Mouse (Mus musculus): ENCODE results near the gene Gm29609. TPM values are rescaled to one million over a fixed set of nuclear protein-coding genes. Genes with fewer than 3 reads are reported as not detected.

The Gm29609 gene
- polyA plus RNA-seq, 1 experiment from 2014 or later, result 2.1 TPM

GRCm38 (mm10) chr5:31203866-31204265 is 24.2 kb upstream of the Gm29609 start:
- Histone ChIP-seq H3K9me3 (0 out of 2 replicates have a peak, but pooled peaks cover 4% of the 10 kb centered on the region), H3K9ac (no peak overlapping the region), H3K27ac (no peak overlapping the region), H3K4me3 (replicated peaks) (no peak overlapping the region), H3K27me3 (replicated peaks) (no peaks in the 10 kb centered on the region), H3K4me1 (replicated peaks) (peaks cover 16% of the 10 kb centered on the region), H3K36me3 (peaks cover 48% of the 10 kb centered on the region), H3K4me2 (replicated peaks) (no peak overlapping the region)
- no peak for ATAC-seq
- 94% methylated on average over 2 of the region's 2 CpGs for WGBS

DNA sequence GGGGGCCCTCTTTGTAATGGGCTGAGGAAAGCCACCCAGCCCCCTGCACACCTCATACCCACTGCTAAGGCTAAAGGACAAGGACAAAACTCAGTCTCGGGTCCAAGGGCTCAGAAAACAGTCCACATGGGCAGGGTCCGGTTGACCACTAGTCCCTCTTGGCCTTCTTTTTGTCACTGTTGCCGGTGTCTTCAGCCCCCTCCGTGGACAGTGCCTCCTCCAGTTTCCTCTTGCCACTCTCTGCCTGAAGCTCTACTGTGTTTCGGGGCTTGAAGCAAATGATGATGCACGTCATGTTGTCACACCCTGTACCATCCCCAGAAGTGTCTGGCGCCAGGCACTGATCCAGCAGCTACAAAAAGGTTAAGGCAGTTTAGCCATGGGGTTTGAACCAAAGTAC is 23.2 kb upstream of the Gm29609 start:
- Histone ChIP-seq H3K27ac (peak overlapping the region; percentile 84), H3K36me3 (peaks cover 55% of the 10 kb centered on the region), H3K4me1 (replicated peaks) (peaks cover 16% of the 10 kb centered on the region), H3K27me3 (replicated peaks) (no peaks in the 10 kb centered on the region), H3K9ac (no peak overlapping the region), H3K4me2 (replicated peaks) (peak overlapping the region; percentile 72), H3K9me3 (0 out of 2 replicates have a peak, but pooled peaks cover 4% of the 10 kb centered on the region), H3K4me3 (replicated peaks) (peak overlapping the region; percentile 89)
- 86% methylated on average over 7 of the region's 7 CpGs for WGBS
- ATAC-seq, result no peak

DNA sequence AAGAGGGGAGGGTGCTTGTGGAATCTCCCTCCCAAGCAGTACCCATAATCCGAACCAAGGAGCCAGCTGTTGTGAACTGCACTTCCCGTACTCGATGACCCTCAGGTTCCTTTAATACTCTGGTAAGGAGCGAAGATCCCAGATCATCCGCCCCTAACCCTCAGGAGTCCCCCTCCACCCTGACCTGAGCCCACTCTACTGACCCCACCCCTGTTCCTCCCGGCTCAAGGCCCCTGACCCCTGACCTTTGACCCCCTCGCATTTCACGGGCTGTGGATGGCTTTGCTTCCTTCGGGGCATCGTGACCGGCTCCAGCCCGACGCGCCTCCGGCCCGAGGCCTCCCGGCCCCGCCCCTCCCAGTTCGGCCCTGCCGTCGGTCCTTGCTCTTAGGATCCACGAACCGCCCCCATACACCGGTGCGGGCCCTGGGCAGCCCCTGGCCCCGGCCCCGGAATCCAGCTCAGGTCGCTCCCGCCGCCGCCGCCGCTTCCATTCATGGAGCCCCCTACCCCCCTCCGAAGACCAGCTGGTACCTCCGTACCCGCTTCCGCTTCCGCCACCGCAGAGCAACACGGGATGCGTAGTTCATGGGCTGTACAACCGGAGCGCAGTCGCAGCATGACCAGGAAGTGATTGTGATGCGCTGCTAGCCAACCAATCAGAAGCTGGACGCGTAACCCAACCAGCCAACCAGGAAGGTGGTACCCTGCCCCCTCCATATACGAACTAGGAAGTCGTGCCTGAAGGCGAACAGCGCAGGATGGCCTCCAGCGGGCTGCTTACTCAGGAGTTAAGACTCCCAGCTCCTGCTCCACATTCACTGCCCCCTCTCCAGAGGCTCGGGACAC is 22.3 kb upstream of the Gm29609 start, which contains the start of gene Zfp513:
Gene Zfp513 (minus strand): TSS at position 562 of the 849 bp plus-strand sequence.
- WGBS, result under 1% methylated on average over 53 of the region's 53 CpGs

DNA sequence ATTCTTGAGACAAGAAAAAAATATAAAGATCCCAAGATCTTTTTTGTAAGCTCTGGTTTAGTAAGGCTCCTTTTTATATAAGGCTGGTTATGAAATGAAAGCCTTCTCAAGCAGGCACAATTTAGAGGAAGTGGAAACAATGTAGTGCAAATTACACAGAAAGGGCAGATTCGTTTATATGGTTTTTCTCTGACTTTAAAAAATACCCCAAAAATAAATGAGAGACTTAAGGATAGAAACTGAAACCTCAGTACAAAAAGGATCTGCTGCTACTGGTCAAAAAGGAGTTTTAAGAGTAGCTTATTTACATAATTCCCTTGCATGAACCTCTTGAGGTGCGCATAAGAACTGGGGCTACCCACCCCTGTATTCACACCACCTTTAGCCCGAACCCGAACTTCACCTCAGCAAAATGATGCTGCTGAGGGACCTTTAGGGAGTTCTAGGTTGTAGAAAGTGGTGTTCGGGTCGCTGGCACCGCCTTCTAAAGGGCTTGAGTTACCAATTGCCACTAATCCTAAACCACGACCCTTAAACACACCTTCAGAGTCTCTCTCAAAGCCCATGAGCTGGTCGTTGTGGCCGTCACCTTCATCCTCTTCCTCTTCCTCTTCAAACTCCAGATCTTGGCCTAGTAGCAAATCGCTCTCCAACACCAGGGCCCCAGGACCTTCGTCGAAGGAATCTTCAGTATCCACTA is 21.5 kb upstream of the Gm29609 start:
- Histone ChIP-seq H3K27me3 (replicated peaks) (no peaks in the 10 kb centered on the region), H3K36me3 (peaks cover 60% of the 10 kb centered on the region), H3K4me2 (replicated peaks) (peak overlapping the region; percentile 85), H3K27ac (peak overlapping the region; percentile 80), H3K9me3 (0 out of 2 replicates have a peak, but pooled peaks cover 4% of the 10 kb centered on the region), H3K4me3 (replicated peaks) (peak overlapping the region; percentile 89), H3K9ac (peak overlapping the region; percentile 80), H3K4me1 (replicated peaks) (peaks cover 16% of the 10 kb centered on the region)
- 12% methylated on average over 13 of the region's 13 CpGs for WGBS
- ATAC-seq, result no peak

More for the DNA sequence above, 22.3 kb upstream of the Gm29609 start, which contains the start of gene Zfp513:
- Histone ChIP-seq H3K9me3 (0 out of 2 replicates have a peak, but pooled peaks cover 4% of the 10 kb centered on the region), H3K36me3 (peaks cover 56% of the 10 kb centered on the region), H3K9ac (peak within 1 kb of the TSS; percentile 80), H3K27ac (peak within 1 kb of the TSS; percentile 84), H3K4me1 (replicated peaks) (peaks cover 16% of the 10 kb centered on the region), H3K27me3 (replicated peaks) (no peaks in the 10 kb centered on the region), H3K4me2 (replicated peaks) (peak within 1 kb of the TSS; percentile 85), H3K4me3 (replicated peaks) (peak within 1 kb of the TSS; percentile 89)
- ATAC-seq, result peak; percentile 98

DNA sequence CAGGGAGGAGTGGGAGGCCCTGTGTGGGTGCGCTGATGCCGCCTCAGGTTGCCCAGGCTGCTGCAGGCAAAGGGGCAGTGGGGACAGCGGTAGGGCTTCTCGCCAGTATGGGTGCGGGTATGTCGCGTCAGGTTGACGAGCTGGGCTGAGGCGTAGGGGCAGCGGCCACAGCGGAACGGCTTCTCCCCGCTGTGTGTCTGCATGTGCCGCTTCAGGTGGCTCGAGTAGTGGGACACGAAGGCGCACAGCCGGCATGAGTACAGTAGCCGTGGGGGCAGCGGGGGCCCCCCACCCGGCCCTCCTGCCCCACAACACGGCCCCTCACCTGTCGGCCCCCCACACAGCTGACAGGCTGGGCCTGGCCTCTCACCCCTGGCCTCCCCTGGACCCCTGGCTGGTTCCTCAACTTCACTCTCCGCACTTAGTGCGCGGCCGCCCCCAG is 20.6 kb upstream of the Gm29609 start:
- ATAC-seq, result no peak
- Histone ChIP-seq H3K9me3 (0 out of 2 replicates have a peak, but pooled peaks cover 4% of the 10 kb centered on the region), H3K4me2 (replicated peaks) (peak overlapping the region; percentile 85; the same call in 1 of the 2 replicates), H3K4me3 (replicated peaks) (no peak overlapping the region), H3K4me1 (replicated peaks) (peaks cover 16% of the 10 kb centered on the region), H3K36me3 (peaks cover 65% of the 10 kb centered on the region), H3K9ac (peak overlapping the region; percentile 80; the same call in 1 of the 2 replicates), H3K27me3 (replicated peaks) (no peaks in the 10 kb centered on the region), H3K27ac (no peak overlapping the region)
- WGBS, result 92% methylated on average over 27 of the region's 27 CpGs

DNA sequence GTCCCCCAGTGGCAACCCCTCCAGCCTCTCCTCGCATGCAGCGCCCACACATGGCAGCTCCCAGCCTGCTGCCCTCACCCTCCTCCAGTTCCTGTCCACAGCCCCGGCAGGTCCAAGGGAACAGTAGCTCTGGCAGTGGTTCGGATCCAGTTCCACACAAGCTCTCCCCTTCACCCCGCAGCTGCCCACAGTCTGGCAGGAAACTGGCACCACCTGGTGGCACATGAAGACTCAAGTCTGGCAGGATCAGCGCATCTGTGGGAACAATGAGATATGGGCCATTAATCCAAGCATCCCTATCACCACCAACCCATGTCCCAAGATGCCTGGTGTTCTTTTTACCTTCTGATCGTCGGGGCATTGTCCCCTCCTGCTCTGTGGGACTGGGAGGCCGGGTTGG is 20.2 kb upstream of the Gm29609 start:
- H3K9ac ChIP-seq, result no peak overlapping the region
- peaks cover 16% of the 10 kb centered on the region for H3K4me1 ChIP-seq (replicated peaks)
- H3K4me3 ChIP-seq (replicated peaks), result no peak overlapping the region
- no peak overlapping the region for H3K4me2 ChIP-seq (replicated peaks)
- 0 out of 2 replicates have a peak, but pooled peaks cover 4% of the 10 kb centered on the region for H3K9me3 ChIP-seq
- WGBS, result 81% methylated on average over 9 of the region's 9 CpGs
- H3K27me3 ChIP-seq (replicated peaks), result no peaks in the 10 kb centered on the region
- no peak for ATAC-seq
- H3K27ac ChIP-seq, result no peak overlapping the region
- peaks cover 66% of the 10 kb centered on the region for H3K36me3 ChIP-seq

DNA sequence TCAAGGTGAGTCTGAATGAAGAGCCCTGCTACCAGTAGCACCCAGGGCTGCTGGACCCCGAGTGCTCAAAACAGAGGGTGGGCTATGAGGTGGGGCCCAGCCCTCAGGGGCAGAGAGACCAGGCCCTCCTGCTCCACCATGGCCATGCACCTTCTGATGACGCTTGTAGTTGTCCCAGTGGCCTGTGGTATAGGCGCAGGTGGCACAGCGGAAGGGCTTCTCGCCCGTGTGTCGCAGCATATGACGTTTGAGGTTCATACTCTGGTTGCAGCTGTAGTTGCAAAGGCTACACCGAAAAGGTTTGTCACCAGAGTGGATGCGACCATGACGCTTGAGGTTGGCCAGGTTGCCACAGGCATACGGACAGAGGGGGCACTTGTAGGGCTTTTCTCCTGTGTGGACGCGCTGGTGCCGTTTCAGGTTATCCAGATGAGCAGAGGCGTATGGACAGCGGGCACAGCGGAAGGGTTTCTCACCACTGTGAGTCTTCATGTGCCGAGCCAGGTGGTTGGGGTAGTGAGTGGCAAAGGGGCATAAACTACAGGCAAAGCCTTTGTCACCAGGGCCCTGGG is 19.7 kb upstream of the Gm29609 start:
- ATAC-seq, result no peak
- H3K9me3 ChIP-seq, result 0 out of 2 replicates have a peak, but pooled peaks cover 4% of the 10 kb centered on the region
- H3K9ac ChIP-seq, result no peak overlapping the region
- peaks cover 61% of the 10 kb centered on the region for H3K36me3 ChIP-seq
- no peak overlapping the region for H3K27ac ChIP-seq
- H3K4me1 ChIP-seq (replicated peaks), result peaks cover 17% of the 10 kb centered on the region
- H3K27me3 ChIP-seq (replicated peaks), result no peaks in the 10 kb centered on the region
- no peak overlapping the region for H3K4me3 ChIP-seq (replicated peaks)
- 91% methylated on average over 19 of the region's 19 CpGs for WGBS
- no peak overlapping the region for H3K4me2 ChIP-seq (replicated peaks)

DNA sequence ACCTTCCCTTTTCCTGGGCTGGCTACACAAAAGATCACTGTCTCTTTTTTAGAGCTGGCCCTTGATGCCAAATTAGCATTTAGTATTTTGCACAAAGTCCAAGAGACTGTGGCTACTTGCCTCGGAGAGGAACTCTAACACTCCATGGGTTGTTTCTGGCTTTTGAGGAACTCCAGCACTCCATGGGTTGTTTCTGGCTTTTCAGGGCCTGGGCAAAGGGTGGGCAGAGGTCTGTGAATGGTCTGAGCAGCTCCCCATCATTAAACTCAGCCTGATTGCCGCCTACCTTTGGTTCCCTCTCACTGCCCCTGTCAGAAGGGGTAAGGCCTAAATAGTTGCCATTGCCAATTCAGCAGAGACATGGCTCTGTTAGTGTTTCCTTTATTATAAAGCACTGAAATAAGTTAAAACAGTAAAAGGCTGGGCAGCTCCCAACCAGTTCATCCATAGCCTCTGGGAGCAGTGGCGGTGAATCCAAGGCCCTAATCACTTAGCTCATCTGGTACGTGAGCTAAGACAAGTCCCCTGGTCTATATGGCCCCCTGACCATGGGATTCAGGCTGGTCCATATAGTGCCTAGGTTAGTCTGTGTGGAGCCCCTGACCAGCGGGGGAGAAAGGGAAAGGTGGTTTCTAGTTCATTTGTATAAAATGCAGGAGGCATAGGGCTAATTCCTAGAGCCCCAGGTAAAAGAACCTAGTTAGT is 19.1 kb upstream of the Gm29609 start:
- ATAC-seq, result no peak
- Histone ChIP-seq H3K9ac (no peak overlapping the region), H3K36me3 (peaks cover 57% of the 10 kb centered on the region), H3K4me2 (replicated peaks) (no peak overlapping the region), H3K4me3 (replicated peaks) (no peak overlapping the region), H3K27ac (no peak overlapping the region), H3K9me3 (0 out of 2 replicates have a peak, but pooled peaks cover 4% of the 10 kb centered on the region), H3K4me1 (replicated peaks) (peaks cover 23% of the 10 kb centered on the region), H3K27me3 (replicated peaks) (no peaks in the 10 kb centered on the region)
- 83% methylated on average over 5 of the region's 5 CpGs for WGBS

GRCm38 (mm10) chr5:31198170-31198569 is 18.5 kb upstream of the Gm29609 start:
- Histone ChIP-seq H3K36me3 (peaks cover 57% of the 10 kb centered on the region), H3K27ac (no peak overlapping the region), H3K27me3 (replicated peaks) (no peaks in the 10 kb centered on the region), H3K4me3 (replicated peaks) (no peak overlapping the region), H3K4me1 (replicated peaks) (peaks cover 22% of the 10 kb centered on the region), H3K9me3 (0 out of 2 replicates have a peak, but pooled peaks cover 4% of the 10 kb centered on the region), H3K4me2 (replicated peaks) (no peak overlapping the region), H3K9ac (no peak overlapping the region)
- WGBS, result 81% methylated on average over 9 of the region's 9 CpGs
- no peak for ATAC-seq

GRCm38 (mm10) chr5:31197072-31197471 is 17.4 kb upstream of the Gm29609 start:
- WGBS, result 95% methylated on average over 12 of the region's 12 CpGs
- H3K9me3 ChIP-seq, result 0 out of 2 replicates have a peak, but pooled peaks cover 4% of the 10 kb centered on the region

GRCm38 (mm10) chr5:31196207-31196606 is 16.5 kb upstream of the Gm29609 start:
- no peak for ATAC-seq
- peaks cover 52% of the 10 kb centered on the region for H3K36me3 ChIP-seq
- peaks cover 26% of the 10 kb centered on the region for H3K4me1 ChIP-seq (replicated peaks)
- WGBS, result 92% methylated on average over 10 of the region's 10 CpGs
- no peak overlapping the region for H3K9ac ChIP-seq
- H3K27me3 ChIP-seq (replicated peaks), result no peaks in the 10 kb centered on the region
- H3K4me2 ChIP-seq (replicated peaks), result no peak overlapping the region
- H3K9me3 ChIP-seq, result 0 out of 2 replicates have a peak, but pooled peaks cover 4% of the 10 kb centered on the region
- H3K27ac ChIP-seq, result no peak overlapping the region
- no peak overlapping the region for H3K4me3 ChIP-seq (replicated peaks)

More at GRCm38 (mm10) chr5:31197072-31197471, 17.4 kb upstream of the Gm29609 start:
- Histone ChIP-seq H3K36me3 (peaks cover 52% of the 10 kb centered on the region), H3K4me2 (replicated peaks) (no peak overlapping the region), H3K9ac (no peak overlapping the region), H3K27ac (no peak overlapping the region), H3K27me3 (replicated peaks) (no peaks in the 10 kb centered on the region), H3K4me1 (replicated peaks) (peaks cover 20% of the 10 kb centered on the region), H3K4me3 (replicated peaks) (no peak overlapping the region)
- ATAC-seq, result no peak

All from intestine, embryonic 15.5 days (tissue).